Comparison of ENCODE assay signal across 15 mouse cellular contexts in the genomic region with DNA sequence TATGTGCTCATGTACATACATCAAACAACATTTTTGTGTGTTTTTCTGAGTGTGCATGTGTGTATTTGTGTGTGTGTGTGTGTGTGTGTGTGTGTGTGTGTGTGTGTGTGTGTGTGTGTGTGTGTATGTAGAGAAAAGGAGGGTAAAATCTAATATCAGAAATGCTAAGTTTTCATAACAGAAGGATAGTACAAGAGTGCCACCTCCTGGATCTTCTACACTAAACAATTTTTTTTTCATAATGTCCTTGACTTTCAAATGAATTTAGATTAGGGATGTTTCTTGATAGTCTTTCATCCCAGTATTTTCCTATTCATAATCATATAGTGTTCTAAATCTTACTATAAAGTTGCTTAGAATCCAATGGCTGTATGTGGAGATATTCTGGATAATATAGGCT.
DNase-seq lines count a peak whose midpoint lies in the region; ATAC-seq and TF ChIP-seq lines count a peak whose summit lies in the region.
"Had no signal": no experiment of that assay in that cellular context is flagged by ENCODE, and none has a peak within 500 bp of the region (broad histone marks: within the 10 kb centered on the region; RNA-seq: fewer than 3 reads in every experiment).

No protein-coding gene starts in this region.

- ATAC-seq in heart, postnatal 0 days (ENCODE audit: insufficient read depth, low read depth) = no peak
- no peak for ATAC-seq in lung, embryonic 14.5 days (ENCODE audit: insufficient read depth)
- no peak for ATAC-seq in liver, postnatal 0 days
- ATAC-seq: inflammation-experienced regulatory T-cells, adult 6 months; liver, embryonic 12.5 days had no signal

- TF ChIP-seq CTCF in heart, postnatal 0 days (IDR thresholded peaks at IDR 0.05; ENCODE audit: low read depth) = 0 out of 2 replicates have a peak, but pooled peaks have one; percentile 11
- TF ChIP-seq CTCF in lung, embryonic 14.5 days (IDR thresholded peaks at IDR 0.05; ENCODE audit: low read depth) = peak; percentile 31; the same call in 1 of the 2 replicates
- no peak for TF ChIP-seq CTCF in liver, postnatal 0 days (IDR thresholded peaks at IDR 0.05; ENCODE audit: low read depth)

- H3K4me3 ChIP-seq in heart, postnatal 0 days (ENCODE audit: low read depth, low read length) = no peak overlapping the region
- no peak overlapping the region for H3K4me3 ChIP-seq in lung, embryonic 14.5 days (ENCODE audit: low read depth, low read length)
- H3K4me3 ChIP-seq in liver, postnatal 0 days (ENCODE audit: low read depth, low read length) = no peak overlapping the region
- H3K4me3 ChIP-seq: embryonic facial prominence, embryonic 12.5 days; liver, embryonic 12.5 days had no signal

- DNase-seq in heart, postnatal 0 days (ENCODE audit: low spot score) = no peak
- no peak for DNase-seq in heart, adult 11 months
- DNase-seq in lung, embryonic 14.5 days = peak; percentile 63
- DNase-seq in lung, postnatal 36 days = no peak
- DNase-seq in brain, adult 2 months (ENCODE audit: low read depth, low spot score) = peak; percentile 36
- peak; percentile 23 for DNase-seq in retina, postnatal 1 day
- no peak for DNase-seq in liver, postnatal 0 days
- DNase-seq: adrenal gland, postnatal 10 days; kidney, postnatal 14 days; layer of hippocampus, postnatal 36 days; lung, postnatal 14 days; right cerebral cortex, postnatal 4 days had no signal

- no peak overlapping the region for H3K9ac ChIP-seq in heart, postnatal 0 days (replicated peaks; ENCODE audit: low read depth, low read length)
- H3K9ac ChIP-seq in lung, embryonic 14.5 days = no peak overlapping the region
- H3K9ac ChIP-seq in liver, postnatal 0 days (replicated peaks) = no peak overlapping the region
- H3K9ac ChIP-seq: embryonic facial prominence, embryonic 12.5 days; liver, embryonic 12.5 days had no signal

- no peaks in the 10 kb centered on the region for H3K9me3 ChIP-seq in heart, postnatal 0 days (replicated peaks; ENCODE audit: control insufficient read depth, low read length)
- no peaks in the 10 kb centered on the region for H3K9me3 ChIP-seq in lung, embryonic 14.5 days (ENCODE audit: low read depth, low read length)
- no peaks in the 10 kb centered on the region for H3K9me3 ChIP-seq in liver, postnatal 0 days (ENCODE audit: low read length)
- H3K9me3 ChIP-seq: embryonic facial prominence, embryonic 12.5 days; liver, embryonic 12.5 days had no signal

- TF ChIP-seq EP300 in heart, postnatal 0 days (IDR thresholded peaks at IDR 0.05; ENCODE audit: low read depth) = no peak
- TF ChIP-seq EP300 in liver, postnatal 0 days (IDR thresholded peaks at IDR 0.05; ENCODE audit: low read depth) = no peak

- H3K27ac ChIP-seq in heart, postnatal 0 days (ENCODE audit: low read depth) = no peak overlapping the region
- H3K27ac ChIP-seq in lung, embryonic 14.5 days (ENCODE audit: low read depth) = no peak overlapping the region
- no peak overlapping the region for H3K27ac ChIP-seq in liver, postnatal 0 days (ENCODE audit: low read depth)
- H3K27ac ChIP-seq: embryonic facial prominence, embryonic 12.5 days; liver, embryonic 12.5 days had no signal

- no peaks in the 10 kb centered on the region for H3K27me3 ChIP-seq in heart, postnatal 0 days (ENCODE audit: control insufficient read depth, insufficient read depth, low read length)
- H3K27me3 ChIP-seq in lung, embryonic 14.5 days (ENCODE audit: insufficient read depth, low read length) = no peaks in the 10 kb centered on the region
- H3K27me3 ChIP-seq in liver, postnatal 0 days (ENCODE audit: insufficient read depth, low read length) = no peaks in the 10 kb centered on the region
- H3K27me3 ChIP-seq: embryonic facial prominence, embryonic 12.5 days; liver, embryonic 12.5 days had no signal

- no peak overlapping the region for H3K4me2 ChIP-seq in heart, postnatal 0 days (ENCODE audit: low read depth, low read length)
- H3K4me2 ChIP-seq in lung, embryonic 14.5 days = no peak overlapping the region
- no peak overlapping the region for H3K4me2 ChIP-seq in liver, postnatal 0 days (ENCODE audit: low read depth, low read length)
- H3K4me2 ChIP-seq: embryonic facial prominence, embryonic 12.5 days; liver, embryonic 12.5 days had no signal

- H3K4me1 ChIP-seq in heart, postnatal 0 days (ENCODE audit: control insufficient read depth, insufficient read depth) = no peaks in the 10 kb centered on the region
- H3K4me1 ChIP-seq in lung, embryonic 14.5 days (ENCODE audit: insufficient read depth) = no peaks in the 10 kb centered on the region
- no peaks in the 10 kb centered on the region for H3K4me1 ChIP-seq in liver, postnatal 0 days (ENCODE audit: insufficient read depth)
- H3K4me1 ChIP-seq: embryonic facial prominence, embryonic 12.5 days; liver, embryonic 12.5 days had no signal

- H3K36me3 ChIP-seq in heart, postnatal 0 days (replicated peaks; ENCODE audit: control insufficient read depth, insufficient read depth, low read length) = no peaks in the 10 kb centered on the region
- no peaks in the 10 kb centered on the region for H3K36me3 ChIP-seq in lung, embryonic 14.5 days (ENCODE audit: insufficient read depth)
- H3K36me3 ChIP-seq in liver, postnatal 0 days (replicated peaks; ENCODE audit: insufficient read depth, low read length) = no peaks in the 10 kb centered on the region
- H3K36me3 ChIP-seq: embryonic facial prominence, embryonic 12.5 days; liver, embryonic 12.5 days had no signal

Comparison
In these comparisons a context has a peak if more than half of its experiments do, and no peak if none do; other contexts are left out.
1. DNase-seq: peak in lung, embryonic 14.5 days (single experiment), brain, adult 2 months (single experiment) and retina, postnatal 1 day (single experiment); none in heart, postnatal 0 days (single experiment), heart, adult 11 months (single experiment), lung, postnatal 36 days (single experiment) and liver, postnatal 0 days (single experiment).